Mouse (Mus musculus): Measurements from ENCODE around the gene Mrpl30.

The Mrpl30 gene

GRCm38 (mm10) chr1:37900288-37900687, 10.0 kb downstream of the Mrpl30 start:
- no peak for DNase-seq (ENCODE audit: low spot score)

GRCm38 (mm10) chr1:37903178-37903577, 12.9 kb downstream of the Mrpl30 start:
- DNase-seq (ENCODE audit: low spot score): peak; percentile 48

GRCm38 (mm10) chr1:37912751-37913150, 22.5 kb downstream of the Mrpl30 start:
- no peak for DNase-seq (ENCODE audit: low spot score)

- DNase-seq (ENCODE audit: low spot score): no peak
Observed at GRCm38 (mm10) chr1:37916393-37916792, 26.1 kb downstream of the Mrpl30 start, which contains the start of gene Lyg2. TSS of gene Lyg2 (minus strand) at chr1:37916493.

- no peak for DNase-seq (ENCODE audit: low spot score)
Observed at GRCm38 (mm10) chr1:37917666-37918065, 27.4 kb downstream of the Mrpl30 start.

GRCm38 (mm10) chr1:37918096-37918495, 27.8 kb downstream of the Mrpl30 start:
- no peak for DNase-seq (ENCODE audit: low spot score)

GRCm38 (mm10) chr1:37922536-37922935, 32.3 kb downstream of the Mrpl30 start:
- no peak for DNase-seq (ENCODE audit: low spot score)

- DNase-seq (ENCODE audit: low spot score): no peak
Observed at GRCm38 (mm10) chr1:37925971-37926370, 35.7 kb downstream of the Mrpl30 start.

- DNase-seq (ENCODE audit: low spot score): no peak
Observed at GRCm38 (mm10) chr1:37931806-37932205, 41.5 kb downstream of the Mrpl30 start.
